Mouse (Mus musculus) embryonic fibroblast, embryonic 13.5 days (primary cell): Measurements from ENCODE around the gene Mmp21.
"Not testable (repeated sequence)": the region's sequence is repeated elsewhere in the genome, so short reads cannot be mapped to it uniquely, and the experiment has no call there.

Source experiments
- CTCF ChIP-seq: IDR thresholded peaks from 2 replicates; pipeline ENCODE4 v1.5.1; 2011; ENCODE audit warnings: mild to moderate bottlenecking, control low read depth, low read length, moderate library complexity, borderline replicate concordance; ENCODE audit not compliant: insufficient read depth
- POLR2A ChIP-seq: IDR thresholded peaks from 2 replicates; pipeline ENCODE4 v1.6.1; 2011; ENCODE audit warnings: low read depth, mild to moderate bottlenecking, control low read depth, low read length, moderate library complexity

DNA sequence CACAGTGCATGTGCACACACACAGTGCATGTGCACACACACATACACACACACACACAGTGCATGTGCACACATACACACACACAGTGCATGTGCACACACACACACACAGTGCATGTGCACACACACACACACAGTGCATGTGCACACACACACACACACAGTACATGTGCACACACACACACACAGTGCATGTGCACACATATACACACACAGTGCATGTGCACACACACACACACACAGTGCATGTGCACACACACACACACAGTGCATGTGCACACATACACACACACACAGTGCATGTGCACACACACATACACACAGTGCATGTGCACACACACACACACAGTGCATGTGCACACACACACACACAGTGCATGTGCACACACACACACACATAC lies 5.8 kb upstream of the Mmp21 start:
- not testable (repeated sequence) for TF ChIP-seq CTCF, POLR2A
